Mouse (Mus musculus): Measurements from ENCODE around the gene Eif6. TPM values are rescaled to one million over a fixed set of nuclear protein-coding genes. Genes with fewer than 3 reads are reported as not detected.
"Not testable (repeated sequence)": the region's sequence is repeated elsewhere in the genome, so short reads cannot be mapped to it uniquely, and the experiment has no call there.

Gene Eif6
- total RNA-seq (2015) (154 and 164 TPM in 2 replicates), total RNA-seq (2017) (31.6 and 60.8 TPM in 2 replicates)

- peak; percentile 95 for ATAC-seq (ENCODE audit: poor library complexity, severe bottlenecking)
Measured at GRCm38 (mm10) chr2:155826630-155827424, at the start of gene Eif6. Gene Eif6, minus strand, starts transcription at chr2:155826925.

GRCm38 (mm10) chr2:155873636-155874035, 46.9 kb upstream of the Eif6 start:
- ATAC-seq (ENCODE audit: poor library complexity, severe bottlenecking), result no peak

GRCm38 (mm10) chr2:155872930-155873507, 46.3 kb upstream of the Eif6 start:
- ATAC-seq (ENCODE audit: poor library complexity, severe bottlenecking), result no peak

- ATAC-seq (ENCODE audit: poor library complexity, severe bottlenecking), result no peak
Measured at GRCm38 (mm10) chr2:155872486-155872885, 45.8 kb upstream of the Eif6 start.

- no peak for ATAC-seq (ENCODE audit: poor library complexity, severe bottlenecking)
Measured at GRCm38 (mm10) chr2:155869772-155870171, 43.0 kb upstream of the Eif6 start.

- ATAC-seq (ENCODE audit: poor library complexity, severe bottlenecking), result no peak
Measured at GRCm38 (mm10) chr2:155868320-155868719, 41.6 kb upstream of the Eif6 start.

- no peak for ATAC-seq (ENCODE audit: poor library complexity, severe bottlenecking)
Measured at GRCm38 (mm10) chr2:155863301-155863867, 36.7 kb upstream of the Eif6 start.

GRCm38 (mm10) chr2:155862573-155863300, 36.0 kb upstream of the Eif6 start:
- no peak for ATAC-seq (ENCODE audit: poor library complexity, severe bottlenecking)

GRCm38 (mm10) chr2:155861581-155861980, 34.9 kb upstream of the Eif6 start:
- no peak for ATAC-seq (ENCODE audit: poor library complexity, severe bottlenecking)

- ATAC-seq (ENCODE audit: poor library complexity, severe bottlenecking), result no peak
Measured at GRCm38 (mm10) chr2:155860102-155860501, 33.4 kb upstream of the Eif6 start.

GRCm38 (mm10) chr2:155852536-155852935, 25.8 kb upstream of the Eif6 start:
- no peak for ATAC-seq (ENCODE audit: poor library complexity, severe bottlenecking)

- ATAC-seq (ENCODE audit: poor library complexity, severe bottlenecking), result no peak
Measured at GRCm38 (mm10) chr2:155850120-155850519, 23.4 kb upstream of the Eif6 start.

- ATAC-seq (ENCODE audit: poor library complexity, severe bottlenecking), result no peak
Measured at GRCm38 (mm10) chr2:155849464-155849863, 22.7 kb upstream of the Eif6 start.

GRCm38 (mm10) chr2:155848291-155848690, 21.6 kb upstream of the Eif6 start:
- ATAC-seq (ENCODE audit: poor library complexity, severe bottlenecking), result peak; percentile 79

- no peak for ATAC-seq (ENCODE audit: poor library complexity, severe bottlenecking)
Measured at GRCm38 (mm10) chr2:155846930-155847329, 20.2 kb upstream of the Eif6 start.

- no peak for ATAC-seq (ENCODE audit: poor library complexity, severe bottlenecking)
Measured at GRCm38 (mm10) chr2:155838961-155839360, 12.2 kb upstream of the Eif6 start.

- ATAC-seq (ENCODE audit: poor library complexity, severe bottlenecking), result no peak
Measured at GRCm38 (mm10) chr2:155837961-155838360, 11.2 kb upstream of the Eif6 start.

GRCm38 (mm10) chr2:155834732-155835131, 8.0 kb upstream of the Eif6 start, which contains the start of gene Fam83c:
Gene Fam83c, minus strand, starts transcription at chr2:155834854.
- no peak for ATAC-seq (ENCODE audit: poor library complexity, severe bottlenecking)

GRCm38 (mm10) chr2:155832087-155832486, 5.4 kb upstream of the Eif6 start:
- ATAC-seq (ENCODE audit: poor library complexity, severe bottlenecking), result not testable (repeated sequence)

- ATAC-seq (ENCODE audit: poor library complexity, severe bottlenecking), result no peak
Measured at GRCm38 (mm10) chr2:155831302-155831701, 4.6 kb upstream of the Eif6 start.

GRCm38 (mm10) chr2:155830841-155831240, 4.1 kb upstream of the Eif6 start:
- ATAC-seq (ENCODE audit: poor library complexity, severe bottlenecking), result no peak
